Mouse (Mus musculus) hindbrain, embryonic 12.5 days (tissue): Measurements from ENCODE around the gene Rassf5. TPM values are rescaled to one million over a fixed set of nuclear protein-coding genes. Genes with fewer than 3 reads are reported as not detected.

Experiments used
- ATAC-seq: fragments of 200-750 bp; cut with Nextera tagmentation; 2 replicates; pipeline ENCODE4 v1.8.0; 2017; ENCODE audit warnings: moderate TSS enrichment; ENCODE audit not compliant: low FRiP score
- H3K27ac ChIP-seq: fragments of 300-500 bp; sonication (generic); 2 replicates; pipeline ENCODE4 v1.5.1; 2016; ENCODE audit warnings: mild to moderate bottlenecking
- H3K27me3 ChIP-seq: fragments of 300-500 bp; sonication (generic); 2 replicates; pipeline ENCODE4 v1.6.1; 2016; ENCODE audit warnings: mild to moderate bottlenecking
- H3K36me3 ChIP-seq: fragments of 300-500 bp; sonication (generic); 2 replicates; pipeline ENCODE4 v1.6.1; 2016; ENCODE audit warnings: mild to moderate bottlenecking
- H3K4me1 ChIP-seq: fragments of 300-500 bp; sonication (generic); 2 replicates; pipeline ENCODE4 v1.6.1; 2016
- H3K4me2 ChIP-seq: fragments of 300-500 bp; sonication (generic); replicated peaks from 2 replicates; pipeline ENCODE4 v1.6.1; 2016; ENCODE audit warnings: mild to moderate bottlenecking
- H3K4me3 ChIP-seq: fragments of 300-500 bp; sonication (generic); 2 replicates; pipeline ENCODE4 v1.5.1; 2016; ENCODE audit warnings: mild to moderate bottlenecking
- H3K9ac ChIP-seq: fragments of 300-500 bp; sonication (generic); 2 replicates; pipeline ENCODE4 v1.6.1; 2016; ENCODE audit warnings: mild to moderate bottlenecking, moderate library complexity
- H3K9me3 ChIP-seq: fragments of 300-500 bp; sonication (generic); replicated peaks from 2 replicates; pipeline ENCODE4 v1.6.1; 2016; ENCODE audit warnings: mild to moderate bottlenecking
- WGBS: fragments of 180-500 bp; shearing (Covaris S2); methylation state at CpG from one replicate; pipeline ENCODE4 v1.1.7; 2016; 5-methylcytosine and 5-hydroxymethylcytosine counted together
- polyA plus RNA-seq: library from polyadenylated mRNA; unstranded; fragments of >200 nt; fragmentation: Nextera tagmentation; extraction: Ambion mirVana; gene quantifications from 2 replicates; pipeline ENCODE4 v1.2.1, GENCODE M21; 2016

Gene Rassf5
- polyA plus RNA-seq, 1 experiment from 2014 or later = 1.8 TPM

GRCm38 (mm10) chr1:131183201-131183600 is 61.9 kb downstream of the Rassf5 start:
- no peak for ATAC-seq
- 84% methylated on average over 7 of the region's 7 CpGs for WGBS
- no peak overlapping the region for H3K27ac ChIP-seq

GRCm38 (mm10) chr1:131181642-131182527 is 63.2 kb downstream of the Rassf5 start:
- Histone ChIP-seq H3K4me2 (no peak overlapping the region), H3K27ac (no peak overlapping the region), H3K4me1 (no peaks in the 10 kb centered on the region), H3K27me3 (no peaks in the 10 kb centered on the region), H3K9me3 (no peaks in the 10 kb centered on the region), H3K36me3 (peaks cover 25% of the 10 kb centered on the region), H3K4me3 (no peak overlapping the region), H3K9ac (no peak overlapping the region)
- ATAC-seq = peak; percentile 30; the same call in 1 of the 2 replicates
- 72% methylated on average over 9 of the region's 9 CpGs for WGBS

More at GRCm38 (mm10) chr1:131183201-131183600, 61.9 kb downstream of the Rassf5 start:
- no peaks in the 10 kb centered on the region for H3K27me3 ChIP-seq
- no peak overlapping the region for H3K4me3 ChIP-seq
- no peak overlapping the region for H3K9ac ChIP-seq
- no peaks in the 10 kb centered on the region for H3K9me3 ChIP-seq
- peaks cover 12% of the 10 kb centered on the region for H3K36me3 ChIP-seq
- H3K4me1 ChIP-seq = no peaks in the 10 kb centered on the region
- H3K4me2 ChIP-seq = no peak overlapping the region

DNA sequence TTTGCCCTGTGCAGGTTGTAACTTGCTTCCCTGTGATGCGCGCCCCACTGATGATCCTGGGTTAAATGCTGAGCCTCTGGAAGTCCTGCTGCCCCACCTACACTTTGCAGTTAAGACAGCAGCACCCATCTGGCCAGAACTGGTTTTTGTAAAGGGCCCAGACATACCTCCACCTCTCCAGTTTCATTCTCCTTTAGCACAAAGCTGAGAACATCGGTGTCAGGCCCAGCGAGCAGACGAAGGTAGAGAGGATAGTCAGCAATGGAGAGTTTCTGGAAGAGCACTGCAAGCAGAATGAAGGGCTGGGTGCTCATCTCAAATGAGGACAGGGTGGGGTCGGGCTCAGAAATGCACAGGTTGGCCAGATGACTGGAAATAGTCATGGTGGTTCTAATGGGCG is 64.7 kb downstream of the Rassf5 start:
- Histone ChIP-seq H3K36me3 (peaks cover 36% of the 10 kb centered on the region), H3K4me2 (no peak overlapping the region), H3K4me3 (no peak overlapping the region), H3K4me1 (no peaks in the 10 kb centered on the region), H3K27ac (no peak overlapping the region), H3K9me3 (no peaks in the 10 kb centered on the region), H3K27me3 (no peaks in the 10 kb centered on the region), H3K9ac (no peak overlapping the region)
- WGBS = 95% methylated on average over 7 of the region's 7 CpGs
- ATAC-seq = no peak

DNA sequence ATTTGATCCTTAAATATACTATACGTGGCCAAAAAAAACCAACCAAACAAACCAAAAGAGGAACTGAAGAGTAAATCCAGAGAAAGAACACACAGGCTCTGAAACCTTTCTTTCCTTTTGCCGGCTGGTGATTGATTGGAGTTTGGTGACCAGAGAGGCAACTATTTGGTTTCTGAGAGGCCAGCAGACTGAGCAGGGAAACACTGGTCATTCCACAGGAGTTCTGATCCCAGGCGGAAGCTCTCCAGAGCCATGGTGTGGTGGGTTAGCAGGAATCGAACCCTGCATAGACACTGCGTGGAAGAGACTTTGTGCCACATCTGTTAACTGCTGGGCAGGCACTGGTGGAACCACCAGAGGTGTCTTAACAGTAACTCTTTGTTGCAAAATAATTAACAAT is 67.0 kb downstream of the Rassf5 start:
- no peaks in the 10 kb centered on the region for H3K9me3 ChIP-seq
- H3K4me3 ChIP-seq = no peak overlapping the region
- 79% methylated on average over 5 of the region's 5 CpGs for WGBS
- no peaks in the 10 kb centered on the region for H3K4me1 ChIP-seq
- H3K9ac ChIP-seq = no peak overlapping the region
- no peaks in the 10 kb centered on the region for H3K27me3 ChIP-seq
- H3K4me2 ChIP-seq = no peak overlapping the region
- no peak for ATAC-seq
- H3K27ac ChIP-seq = no peak overlapping the region
- H3K36me3 ChIP-seq = peaks cover 53% of the 10 kb centered on the region

GRCm38 (mm10) chr1:131177249-131177648 is 67.8 kb downstream of the Rassf5 start:
- H3K4me2 ChIP-seq = no peak overlapping the region
- 54% methylated on average over 4 of the region's 4 CpGs for WGBS
- ATAC-seq = no peak
- no peak overlapping the region for H3K27ac ChIP-seq
- H3K27me3 ChIP-seq = no peaks in the 10 kb centered on the region
- no peak overlapping the region for H3K4me3 ChIP-seq
- H3K9me3 ChIP-seq = no peaks in the 10 kb centered on the region
- H3K36me3 ChIP-seq = peaks cover 58% of the 10 kb centered on the region
- no peak overlapping the region for H3K9ac ChIP-seq
- no peaks in the 10 kb centered on the region for H3K4me1 ChIP-seq

DNA sequence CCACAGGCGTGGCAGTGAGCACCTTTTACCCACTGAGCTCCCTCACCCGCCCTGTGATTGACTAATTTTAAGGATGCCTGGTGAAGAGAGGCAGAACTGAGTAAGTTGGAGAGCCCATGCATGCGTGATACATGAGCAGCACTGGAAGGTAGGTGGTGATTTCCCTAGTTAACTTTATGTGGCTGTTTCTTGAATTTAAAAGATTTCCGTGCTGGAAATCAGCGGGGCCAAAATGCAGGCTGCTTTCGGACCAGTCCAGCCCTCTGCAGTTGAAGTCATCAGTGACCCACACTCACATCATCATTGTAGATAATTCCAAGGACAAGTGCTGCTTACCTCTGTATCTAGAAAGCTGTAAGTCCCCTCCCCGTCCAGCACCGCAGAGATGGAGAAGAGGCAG is 69.2 kb downstream of the Rassf5 start:
- H3K27ac ChIP-seq = no peak overlapping the region
- H3K9me3 ChIP-seq = no peaks in the 10 kb centered on the region
- H3K27me3 ChIP-seq = no peaks in the 10 kb centered on the region
- H3K4me3 ChIP-seq = no peak overlapping the region
- 93% methylated on average over 8 of the region's 8 CpGs for WGBS
- no peaks in the 10 kb centered on the region for H3K4me1 ChIP-seq
- no peak overlapping the region for H3K4me2 ChIP-seq
- peaks cover 71% of the 10 kb centered on the region for H3K36me3 ChIP-seq
- no peak for ATAC-seq
- H3K9ac ChIP-seq = no peak overlapping the region

- H3K4me3 ChIP-seq = no peak overlapping the region
- no peaks in the 10 kb centered on the region for H3K27me3 ChIP-seq
- WGBS = 89% methylated on average over 1 of the region's 1 CpGs
- H3K36me3 ChIP-seq = peaks cover 73% of the 10 kb centered on the region
- no peak overlapping the region for H3K4me2 ChIP-seq
- no peak overlapping the region for H3K27ac ChIP-seq
- ATAC-seq = no peak
- H3K4me1 ChIP-seq = no peaks in the 10 kb centered on the region
- no peaks in the 10 kb centered on the region for H3K9me3 ChIP-seq
- no peak overlapping the region for H3K9ac ChIP-seq
These were observed 69.9 kb downstream of the Rassf5 start for GRCm38 (mm10) chr1:131175189-131175588.

GRCm38 (mm10) chr1:131174299-131174861 is 70.7 kb downstream of the Rassf5 start:
- no peak overlapping the region for H3K4me2 ChIP-seq
- no peak overlapping the region for H3K4me3 ChIP-seq
- no peaks in the 10 kb centered on the region for H3K27me3 ChIP-seq
- WGBS = 87% methylated on average over 12 of the region's 12 CpGs
- H3K4me1 ChIP-seq = no peaks in the 10 kb centered on the region
- H3K36me3 ChIP-seq = peaks cover 81% of the 10 kb centered on the region
- H3K9me3 ChIP-seq = no peaks in the 10 kb centered on the region
- H3K27ac ChIP-seq = no peak overlapping the region
- no peak overlapping the region for H3K9ac ChIP-seq
- ATAC-seq = no peak

GRCm38 (mm10) chr1:131173809-131174208 is 71.2 kb downstream of the Rassf5 start:
- H3K4me1 ChIP-seq = no peaks in the 10 kb centered on the region
- H3K9ac ChIP-seq = no peak overlapping the region
- no peaks in the 10 kb centered on the region for H3K27me3 ChIP-seq
- 90% methylated on average over 6 of the region's 6 CpGs for WGBS
- H3K27ac ChIP-seq = no peak overlapping the region
- ATAC-seq = no peak
- H3K9me3 ChIP-seq = no peaks in the 10 kb centered on the region
- no peak overlapping the region for H3K4me3 ChIP-seq
- peaks cover 85% of the 10 kb centered on the region for H3K36me3 ChIP-seq
- H3K4me2 ChIP-seq = no peak overlapping the region

GRCm38 (mm10) chr1:131173001-131173400 is 72.1 kb downstream of the Rassf5 start:
- Histone ChIP-seq H3K4me2 (no peak overlapping the region), H3K27ac (no peak overlapping the region), H3K4me1 (no peaks in the 10 kb centered on the region), H3K36me3 (peaks cover 85% of the 10 kb centered on the region), H3K9ac (no peak overlapping the region), H3K27me3 (no peaks in the 10 kb centered on the region), H3K9me3 (no peaks in the 10 kb centered on the region), H3K4me3 (no peak overlapping the region)
- WGBS = 90% methylated on average over 7 of the region's 7 CpGs
- no peak for ATAC-seq

DNA sequence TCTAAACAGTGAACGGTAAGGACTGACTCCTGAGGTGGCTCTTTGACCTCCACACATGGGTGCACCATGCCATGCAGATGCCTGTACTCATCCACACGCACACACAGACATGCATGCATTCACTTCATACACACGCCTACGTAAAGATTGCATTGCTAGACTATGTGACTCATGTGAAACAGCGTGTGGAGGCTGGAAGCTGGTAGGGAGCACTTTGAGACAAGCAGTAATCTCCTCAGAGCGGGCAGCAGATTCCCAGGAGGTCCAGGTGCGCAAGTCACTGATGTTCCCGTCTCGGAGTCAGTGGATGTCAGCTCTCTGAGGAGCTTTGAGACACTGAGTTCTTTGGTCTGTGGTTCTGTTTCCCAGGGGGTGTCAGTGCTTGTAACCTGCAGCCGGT is 77.4 kb downstream of the Rassf5 start:
- ATAC-seq = no peak
- WGBS = 94% methylated on average over 10 of the region's 10 CpGs
- H3K4me3 ChIP-seq = no peak overlapping the region

DNA sequence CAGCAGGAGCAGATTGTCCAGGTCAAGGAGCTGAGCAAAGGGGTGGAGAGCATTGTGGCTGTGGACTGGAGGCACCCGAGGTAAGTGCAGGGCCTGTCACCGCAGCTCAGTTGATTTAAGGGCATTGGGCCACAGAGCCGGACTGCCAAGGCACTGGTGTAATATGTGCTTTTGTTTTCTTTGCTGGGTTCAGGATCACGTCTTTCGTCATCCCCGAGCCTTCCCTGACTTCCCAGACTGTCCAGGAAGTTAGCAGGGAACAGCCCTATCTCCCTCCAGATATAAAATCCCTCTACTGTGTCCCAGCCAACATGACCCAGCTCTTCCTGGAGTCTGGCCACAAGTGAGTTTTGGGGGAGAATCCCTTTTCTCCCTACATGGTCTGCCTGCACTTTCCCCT is 80.6 kb downstream of the Rassf5 start:
- no peak for ATAC-seq
- no peak overlapping the region for H3K4me3 ChIP-seq
- H3K36me3 ChIP-seq = peaks cover 87% of the 10 kb centered on the region
- H3K4me2 ChIP-seq = no peak overlapping the region
- no peaks in the 10 kb centered on the region for H3K4me1 ChIP-seq
- no peak overlapping the region for H3K27ac ChIP-seq
- H3K9me3 ChIP-seq = no peaks in the 10 kb centered on the region
- H3K27me3 ChIP-seq = no peaks in the 10 kb centered on the region
- 96% methylated on average over 6 of the region's 6 CpGs for WGBS
- no peak overlapping the region for H3K9ac ChIP-seq

More for the DNA sequence above, 77.4 kb downstream of the Rassf5 start:
- Histone ChIP-seq H3K27me3 (no peaks in the 10 kb centered on the region), H3K9ac (no peak overlapping the region), H3K4me2 (no peak overlapping the region), H3K9me3 (no peaks in the 10 kb centered on the region), H3K27ac (no peak overlapping the region), H3K4me1 (no peaks in the 10 kb centered on the region), H3K36me3 (peaks cover 92% of the 10 kb centered on the region)

DNA sequence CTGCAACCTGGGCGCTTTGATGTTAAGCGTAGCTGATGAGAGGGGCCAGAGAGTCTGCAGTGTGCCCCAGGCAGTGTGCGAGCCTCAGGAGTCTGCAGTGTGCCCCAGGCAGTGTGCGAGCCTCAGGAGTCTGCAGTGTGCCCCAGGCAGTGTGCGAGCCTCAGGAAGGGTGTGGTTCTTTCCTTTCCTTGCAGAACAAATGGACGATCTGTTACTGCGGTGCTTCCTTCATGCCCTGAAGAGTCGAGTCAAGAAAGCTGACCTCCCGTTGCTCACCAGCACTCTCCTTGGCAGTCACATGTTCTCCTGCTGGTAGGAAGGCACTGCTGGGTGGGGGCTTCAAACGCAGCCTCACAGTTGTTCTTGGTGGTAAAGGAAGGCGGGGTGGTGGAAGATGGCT is 84.0 kb downstream of the Rassf5 start:
- 88% methylated on average over 11 of the region's 11 CpGs for WGBS
- Histone ChIP-seq H3K4me1 (no peaks in the 10 kb centered on the region), H3K4me2 (no peak overlapping the region), H3K36me3 (peaks cover 70% of the 10 kb centered on the region), H3K27me3 (no peaks in the 10 kb centered on the region), H3K9me3 (no peaks in the 10 kb centered on the region), H3K27ac (no peak overlapping the region), H3K4me3 (no peak overlapping the region), H3K9ac (no peak overlapping the region)
- ATAC-seq = peak; percentile 56; the same call in 1 of the 2 replicates
